Mouse (Mus musculus): ENCODE measurements around the gene Cpsf3.

Cpsf3 gene

DNA sequence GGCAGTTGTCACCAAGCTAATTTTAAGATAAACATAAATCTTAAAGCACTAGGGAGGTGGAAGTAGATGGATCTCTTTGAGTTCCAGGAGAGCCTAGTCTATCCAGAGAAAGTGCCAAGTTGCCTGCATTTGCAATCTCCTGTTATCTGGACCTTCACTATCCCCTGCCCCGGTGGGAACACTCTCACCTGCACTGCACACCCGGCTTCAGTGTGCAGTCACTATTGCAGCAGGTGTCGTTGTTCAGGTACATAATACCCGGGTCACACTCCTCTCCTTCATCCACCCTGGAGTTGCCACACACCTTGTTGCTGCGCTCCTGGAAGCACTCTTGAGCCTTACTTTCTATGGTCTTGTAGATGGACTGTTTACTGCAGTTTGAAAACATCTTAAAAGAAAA is 48.6 kb downstream of the Cpsf3 start:
- DNase-seq (ENCODE audit: low spot score): no peak

DNA sequence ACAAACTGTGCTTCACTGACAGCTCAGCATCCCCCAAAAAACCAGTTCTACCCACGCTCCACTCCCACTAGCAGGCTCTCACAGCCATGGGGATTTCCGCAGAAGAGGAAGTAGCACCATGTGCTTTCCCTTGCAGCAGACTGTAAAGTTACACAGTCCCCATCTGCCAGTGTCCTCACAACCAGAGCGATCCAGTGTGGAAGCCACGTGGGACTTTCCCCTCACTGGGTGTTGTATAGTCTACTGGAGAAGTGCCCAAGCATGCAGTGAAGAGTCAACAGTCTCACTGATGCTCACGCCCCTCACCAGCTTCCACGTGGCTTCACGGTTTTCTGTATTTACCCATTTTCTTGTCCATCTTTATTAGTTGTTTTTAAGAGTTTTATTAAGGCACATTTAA is 50.7 kb downstream of the Cpsf3 start:
- DNase-seq (ENCODE audit: low spot score): no peak

DNA sequence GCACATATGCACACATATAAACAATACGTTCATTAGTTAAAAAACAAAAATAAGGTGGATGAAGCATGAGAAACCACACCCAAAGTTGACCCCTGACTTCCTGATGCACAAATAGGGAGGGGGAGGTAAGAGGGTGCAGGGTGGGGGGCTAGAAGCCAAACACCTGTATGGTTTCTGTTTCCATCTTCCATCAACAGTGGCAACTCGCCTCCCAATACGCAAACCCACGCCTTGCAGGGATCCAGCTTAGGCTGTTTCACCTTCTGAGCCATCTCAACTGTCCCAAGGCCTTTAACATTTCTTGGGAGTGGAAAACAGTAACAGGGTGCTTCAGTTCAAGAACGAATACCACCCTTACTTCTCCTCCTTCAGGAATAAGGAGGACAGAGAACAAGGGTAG is 52.0 kb downstream of the Cpsf3 start:
- DNase-seq (ENCODE audit: low spot score): no peak

DNA sequence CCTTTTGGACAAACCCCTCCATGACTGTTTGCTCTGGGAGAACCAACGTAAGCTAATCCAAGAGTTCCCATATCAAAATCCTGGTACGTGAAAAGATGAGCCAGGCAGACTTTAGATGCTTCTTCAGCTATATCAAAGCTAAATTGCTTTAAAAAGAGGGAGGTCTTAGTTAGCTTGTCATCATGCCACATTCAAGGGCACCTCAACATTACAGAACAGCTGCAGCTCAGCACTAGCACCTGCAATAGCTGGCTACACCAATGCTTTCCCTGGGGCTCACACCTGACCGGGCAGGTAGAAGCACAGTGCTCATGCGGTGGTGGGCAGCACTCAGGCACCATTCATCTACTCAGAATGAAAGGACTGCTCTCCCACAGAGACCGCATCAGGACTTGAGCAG is 55.5 kb downstream of the Cpsf3 start:
- DNase-seq (ENCODE audit: low spot score): no peak

DNA sequence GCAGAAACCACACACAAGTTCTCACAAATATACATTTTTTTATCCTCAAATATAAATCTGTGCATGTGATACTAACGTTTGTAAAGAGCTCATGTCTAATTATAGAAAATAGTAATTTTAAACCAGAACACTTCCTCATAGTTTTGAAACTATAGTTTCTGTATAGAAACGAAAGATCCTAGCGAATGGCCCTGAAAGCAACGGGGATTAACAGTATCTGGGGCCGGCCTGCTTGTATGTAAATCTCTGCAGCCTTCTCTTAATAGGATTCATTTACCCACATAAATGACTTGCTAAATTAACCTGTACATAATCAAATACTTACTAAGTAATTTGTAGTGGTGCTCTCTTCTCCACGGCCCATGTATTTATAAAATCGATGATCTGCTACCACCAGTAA is 61.8 kb downstream of the Cpsf3 start:
- DNase-seq (ENCODE audit: low spot score): no peak

DNA sequence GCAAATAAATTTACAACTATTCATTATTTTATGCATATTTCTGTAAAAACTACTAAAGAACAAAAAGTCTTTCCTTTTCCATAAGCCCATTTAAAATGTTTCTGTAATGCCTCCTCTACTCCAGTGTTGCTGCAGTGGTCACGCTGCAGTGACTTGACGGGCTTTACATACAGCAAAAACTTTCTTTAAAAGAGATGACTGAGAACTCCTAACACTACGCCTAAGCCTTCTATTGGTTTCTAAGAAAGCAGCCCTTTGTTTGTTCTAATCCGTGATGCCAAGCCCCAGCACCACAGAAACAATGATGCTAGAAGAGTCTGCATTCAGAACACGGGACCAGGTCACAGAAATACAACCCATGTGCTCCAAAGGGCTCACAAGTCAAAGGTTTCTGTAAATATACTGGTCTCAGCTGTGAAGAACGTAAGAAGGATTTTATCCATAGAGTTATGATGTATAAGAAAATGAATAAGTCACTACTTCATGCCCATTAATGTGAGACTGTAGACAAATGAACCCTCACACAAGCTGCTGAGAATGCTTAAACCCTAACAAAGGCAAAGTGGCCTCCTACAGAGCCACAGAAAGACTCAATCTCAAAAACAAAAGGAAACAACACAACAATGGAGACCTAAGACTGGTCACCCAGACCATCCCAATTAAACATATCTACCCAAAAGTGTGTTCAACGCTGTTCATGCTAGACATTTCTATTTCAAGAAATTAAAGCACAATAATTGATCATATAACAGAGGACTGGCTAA is 65.1 kb downstream of the Cpsf3 start:
- DNase-seq (ENCODE audit: low spot score): no peak

DNA sequence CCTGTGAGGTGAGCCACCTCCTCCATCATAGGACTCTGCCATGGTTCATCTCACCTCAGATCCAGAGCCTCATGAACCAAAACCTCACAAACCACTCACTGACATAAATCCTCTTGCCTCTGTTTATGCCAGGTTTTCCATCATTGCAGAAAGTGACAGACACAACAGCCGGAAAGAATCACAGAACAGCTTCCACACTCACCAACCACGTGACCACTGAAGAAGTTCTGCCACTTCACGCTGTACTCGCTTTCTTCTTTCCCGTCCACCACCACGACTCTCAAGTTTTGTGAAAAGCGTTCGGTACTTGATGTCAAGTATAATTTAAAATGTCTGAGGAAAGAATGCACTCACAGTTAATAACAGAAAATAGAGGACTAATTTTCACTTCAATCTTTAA is 68.5 kb downstream of the Cpsf3 start:
- no peak for DNase-seq (ENCODE audit: low spot score)

DNA sequence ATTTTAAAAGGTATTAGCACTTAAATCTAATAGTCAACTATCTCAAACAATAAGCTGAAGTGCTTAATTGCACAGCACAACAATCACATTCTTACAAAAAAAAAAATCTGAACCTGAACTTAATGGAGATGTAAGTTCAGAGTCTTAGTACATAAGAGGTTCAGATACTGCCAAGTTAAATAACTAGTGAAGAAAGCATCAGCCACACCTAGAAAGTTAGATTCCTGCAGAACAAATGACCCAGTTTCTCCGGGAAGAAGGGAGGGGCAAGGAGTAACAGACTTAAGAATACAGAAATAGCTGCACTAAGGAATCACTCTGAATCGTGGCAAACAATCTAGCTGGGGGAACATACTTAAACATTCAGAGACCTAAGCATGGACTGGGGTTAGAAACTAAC is 77.5 kb downstream of the Cpsf3 start:
- no peak for DNase-seq (ENCODE audit: low spot score)

DNA sequence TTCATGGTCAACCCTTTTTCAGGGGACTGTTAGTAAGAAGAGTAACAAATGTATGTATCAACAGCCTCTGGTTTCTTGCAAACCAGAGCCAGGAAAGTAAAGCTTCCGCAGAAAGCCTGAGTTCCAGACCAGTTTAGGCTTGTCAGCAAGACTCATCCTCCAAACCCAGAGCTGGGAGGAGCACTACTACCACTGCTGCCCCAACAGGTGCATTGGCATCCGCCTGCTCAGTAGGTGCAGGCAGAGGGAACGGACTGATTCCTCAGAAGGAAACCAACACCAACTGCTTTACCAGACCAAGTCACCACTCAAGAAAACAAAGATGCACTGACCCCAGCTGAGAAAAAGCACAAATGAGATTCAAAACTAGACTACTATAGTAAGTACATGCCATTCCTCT is 78.0 kb downstream of the Cpsf3 start:
- DNase-seq (ENCODE audit: low spot score): no peak
